Mouse (Mus musculus): ENCODE measurements at regions not wholly inside any gene's neighbourhood (a gene's known extent, or its start where the extent isn't known, plus 50 kb on each side); places are given as distances from the start of the nearest gene placed in this dataset.
A peak's percentile ranks its signal among the peaks of the same experiment; 100 is the strongest.
"Not testable (repeated sequence)": the region's sequence is repeated elsewhere in the genome, so short reads cannot be mapped to it uniquely, and the experiment has no call there.

DNA sequence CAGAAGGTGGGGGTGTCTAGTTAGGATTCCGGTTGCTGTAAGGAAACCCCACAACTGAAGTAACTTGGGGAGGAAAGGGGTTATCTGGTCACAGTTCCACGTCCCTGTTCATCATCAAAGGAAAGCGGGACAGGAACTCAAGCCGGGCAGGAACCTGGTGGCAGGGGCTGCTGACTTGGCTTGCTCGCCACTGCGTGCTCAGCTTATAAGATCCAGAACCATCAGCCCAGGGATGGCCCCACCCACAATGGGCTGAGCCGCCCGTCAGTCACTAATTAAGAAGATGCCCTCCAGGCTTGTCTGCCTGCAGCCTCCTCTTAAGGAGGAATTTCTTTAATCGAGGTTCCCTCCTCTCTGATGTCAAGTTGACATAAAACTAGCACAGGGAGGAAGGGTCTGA lies 275.1 kb upstream of the Jarid2 start:
- no peak for DNase-seq (ENCODE audit: low read depth)

DNA sequence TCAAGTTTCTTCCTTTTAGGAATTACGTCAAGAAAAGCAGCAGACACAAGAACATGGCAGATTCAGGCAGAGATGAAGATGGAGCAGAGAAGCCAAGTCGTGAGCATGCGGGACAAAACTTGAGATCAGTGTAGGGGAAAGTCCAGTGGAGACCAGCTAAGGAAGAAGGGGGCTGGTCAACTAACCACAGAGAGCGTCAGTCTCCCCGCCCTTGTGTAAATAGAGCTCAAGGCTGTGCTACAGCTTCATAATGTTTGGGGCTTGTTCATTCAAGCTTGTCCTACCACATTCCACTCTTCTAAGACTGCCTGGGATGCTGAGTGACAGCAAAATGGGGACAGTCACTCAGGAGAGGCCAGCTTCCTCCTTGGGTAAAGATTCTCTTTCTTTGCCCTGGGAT lies 274.1 kb upstream of the Jarid2 start:
- DNase-seq (ENCODE audit: low read depth): no peak

DNA sequence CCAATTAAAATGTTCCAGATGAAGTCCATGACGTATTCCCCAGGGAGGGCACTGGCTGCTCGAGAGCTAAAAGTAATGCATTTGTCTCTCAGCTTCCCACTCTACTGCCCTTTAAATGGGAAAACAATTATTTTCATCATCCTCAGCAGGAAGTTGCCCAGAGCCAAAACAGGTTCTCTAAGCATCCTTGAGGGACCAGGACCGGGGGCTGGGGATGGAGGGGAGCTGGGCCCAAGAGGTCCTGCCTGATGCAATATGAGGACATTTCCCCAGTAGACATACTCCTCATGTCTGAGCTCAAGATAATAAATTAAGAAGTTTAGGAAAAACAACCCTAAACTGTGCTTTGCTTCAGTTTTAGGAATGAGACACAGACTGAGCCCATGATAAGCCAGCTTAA lies 270.5 kb upstream of the Jarid2 start:
- no peak for DNase-seq (ENCODE audit: low read depth)

DNA sequence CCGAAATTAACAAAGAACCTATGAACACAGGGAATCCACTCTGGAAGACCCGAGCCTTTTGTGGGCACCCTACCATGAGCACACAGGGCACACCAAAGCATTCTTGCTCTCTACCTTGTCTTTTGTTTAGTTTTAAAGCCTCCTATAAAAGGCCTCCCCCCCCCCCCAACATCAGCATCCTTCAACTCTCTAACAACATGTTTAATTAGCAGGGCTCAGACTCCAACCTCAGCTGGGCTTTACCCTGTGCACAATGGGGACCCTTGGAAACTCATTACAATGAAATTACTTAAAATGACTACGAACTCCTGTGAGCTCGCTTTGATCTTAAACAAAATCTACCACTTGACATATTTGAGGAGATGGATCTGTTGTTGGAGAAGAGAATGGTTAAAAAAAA lies 270.1 kb upstream of the Jarid2 start:
- no peak for DNase-seq (ENCODE audit: low read depth)

DNA sequence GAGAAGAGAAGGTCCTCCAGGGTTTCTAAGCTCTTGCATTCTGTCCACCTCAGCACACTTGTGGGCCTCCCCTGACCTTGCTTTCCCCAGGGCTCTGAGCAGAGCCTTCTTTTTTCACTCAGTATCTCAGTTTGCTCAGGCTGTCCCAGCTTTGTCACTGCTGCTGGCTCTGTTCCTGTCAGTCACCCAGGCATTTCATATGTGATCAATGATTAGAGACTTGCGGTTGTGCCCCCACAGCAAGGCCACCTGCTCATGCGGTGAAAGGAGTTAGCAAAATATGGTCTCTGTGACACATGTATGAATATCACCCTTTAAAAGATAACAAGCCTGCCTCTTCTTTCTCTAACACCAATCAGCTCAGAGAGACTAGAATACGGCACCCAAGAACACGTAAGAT lies 265.6 kb upstream of the Jarid2 start:
- DNase-seq (ENCODE audit: low read depth): no peak

DNA sequence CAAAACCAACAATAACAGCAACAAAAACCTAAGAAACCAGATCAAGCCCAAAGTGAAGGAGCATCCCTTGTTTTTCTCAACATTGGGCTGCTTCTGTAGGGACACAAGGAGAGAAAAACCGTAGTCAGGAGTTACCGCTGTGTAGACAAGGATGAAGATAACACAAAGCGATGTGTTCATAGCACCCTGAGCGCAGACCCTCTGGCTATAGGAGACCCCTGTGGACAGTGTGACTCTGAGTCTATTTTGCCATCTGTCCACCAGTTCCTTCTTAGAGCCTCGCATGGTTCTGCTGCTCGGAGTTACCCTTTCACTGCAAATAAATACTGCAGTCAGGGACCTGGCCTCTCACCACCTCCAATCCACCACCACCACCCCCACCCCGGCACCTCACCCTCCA lies 263.7 kb upstream of the Jarid2 start:
- no peak for DNase-seq (ENCODE audit: low read depth)

DNA sequence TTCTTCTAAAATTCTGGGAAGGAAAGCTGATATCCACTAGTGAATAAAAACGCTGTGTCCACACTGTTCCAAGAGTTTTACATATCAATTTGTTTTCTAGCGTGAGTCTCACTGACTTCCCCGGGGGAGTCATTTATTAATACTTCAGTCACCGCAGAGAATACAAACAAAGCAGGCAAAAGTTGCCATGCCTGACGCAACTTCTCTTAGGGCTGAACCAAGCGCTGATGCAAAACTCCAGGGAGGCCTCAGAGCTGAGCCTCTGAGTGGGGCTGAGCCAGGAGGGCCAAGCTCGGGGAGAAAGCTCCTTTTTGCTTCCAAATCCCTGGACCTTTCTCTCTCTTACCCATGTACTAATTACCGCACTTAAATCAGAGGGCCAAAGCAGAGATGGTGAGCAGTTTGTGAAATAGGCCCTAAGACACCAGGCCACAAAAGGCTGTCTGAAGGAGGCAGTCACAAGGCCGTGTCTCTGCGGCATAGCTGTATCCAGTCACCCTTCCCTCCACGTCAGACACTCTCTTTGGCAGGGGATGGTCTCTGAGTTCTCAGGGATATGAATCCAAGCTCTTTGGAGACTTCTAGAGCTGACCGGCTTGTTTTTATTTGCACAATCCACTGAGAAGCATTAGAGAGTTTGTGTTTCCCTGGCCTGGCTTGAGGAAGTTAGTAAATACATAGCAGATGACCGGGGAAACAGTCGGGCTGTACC lies 260.2 kb upstream of the Jarid2 start:
- no peak for DNase-seq (ENCODE audit: low read depth)

DNA sequence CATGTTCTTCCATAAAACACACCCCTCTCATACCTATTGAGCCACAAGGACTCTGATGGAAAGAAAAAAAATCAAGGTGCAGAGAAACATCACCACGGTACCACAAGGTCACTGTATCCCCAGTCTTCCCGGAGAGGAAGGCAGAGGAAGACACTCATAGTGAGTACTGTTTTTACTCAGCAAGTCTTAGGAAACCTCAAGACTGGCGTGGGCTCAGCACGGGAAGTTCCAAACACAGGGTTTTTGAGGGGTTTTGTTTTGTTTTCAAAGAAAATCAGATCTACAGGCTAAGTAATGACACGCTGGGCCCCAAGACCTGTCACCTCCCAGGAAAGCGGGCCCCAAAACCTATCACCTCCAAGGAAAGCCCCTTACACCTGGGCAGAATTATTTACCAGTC lies 259.6 kb upstream of the Jarid2 start:
- peak; percentile 69 for DNase-seq (ENCODE audit: low read depth)

DNA sequence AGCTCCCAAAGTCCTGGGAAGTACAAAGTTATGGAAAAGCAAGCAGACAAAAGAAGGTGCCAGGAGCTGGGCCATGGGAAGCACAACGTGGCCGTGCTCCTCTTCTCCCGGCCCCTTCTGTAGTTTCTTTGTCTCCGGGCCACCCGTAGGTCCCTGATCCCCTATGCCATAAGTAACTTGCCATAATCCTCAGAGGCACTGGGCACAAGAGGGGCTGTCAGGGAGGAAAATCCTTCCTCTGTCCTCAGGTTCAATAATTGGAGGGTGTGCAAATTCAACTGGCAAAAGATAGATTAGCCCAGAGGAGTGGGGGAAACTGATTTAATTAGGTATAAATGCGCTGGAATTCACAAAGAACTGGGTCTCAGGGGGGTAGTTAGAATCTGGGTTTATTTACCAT lies 256.1 kb upstream of the Jarid2 start:
- DNase-seq (ENCODE audit: low read depth): no peak

DNA sequence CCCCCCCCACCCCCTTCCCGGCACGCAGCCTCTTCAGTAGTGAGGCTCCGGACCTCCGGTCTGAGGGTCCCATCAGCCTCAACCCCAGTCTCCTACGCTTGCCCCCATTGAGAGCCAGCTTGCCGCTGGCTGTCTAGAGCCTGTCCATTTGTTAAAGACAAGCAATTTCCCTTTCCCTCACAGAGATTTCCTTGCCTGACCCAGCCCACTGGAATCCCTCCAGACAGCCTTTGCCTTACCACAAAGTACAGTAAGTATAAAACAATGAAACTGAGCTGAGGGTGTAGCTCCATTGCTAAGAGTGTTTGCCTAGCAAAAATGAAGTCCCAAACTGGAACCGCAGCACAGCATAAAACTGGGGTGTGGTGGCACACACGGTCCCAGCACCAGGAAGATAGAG lies 252.4 kb upstream of the Jarid2 start:
- DNase-seq (ENCODE audit: low read depth): no peak

DNA sequence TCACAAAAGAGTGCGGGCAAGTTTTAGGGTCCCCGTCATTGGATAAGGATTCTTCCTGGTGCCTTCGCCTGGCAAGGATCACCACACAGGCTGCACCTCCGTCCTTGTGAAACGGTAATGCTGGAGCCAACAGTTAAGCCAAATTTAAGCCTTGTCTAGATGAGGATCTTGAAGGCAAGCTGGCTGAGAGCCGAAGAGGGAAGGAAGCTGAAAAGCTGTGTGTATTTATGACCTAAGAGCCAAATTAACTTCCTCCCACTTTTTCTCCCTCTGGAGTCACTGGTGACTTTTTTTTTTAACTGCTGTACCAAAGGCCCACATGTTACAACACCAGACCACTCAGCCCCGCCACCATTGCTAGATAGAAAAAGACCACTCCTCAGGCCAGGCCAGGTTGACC lies 249.1 kb upstream of the Jarid2 start:
- DNase-seq (ENCODE audit: low read depth): no peak

DNA sequence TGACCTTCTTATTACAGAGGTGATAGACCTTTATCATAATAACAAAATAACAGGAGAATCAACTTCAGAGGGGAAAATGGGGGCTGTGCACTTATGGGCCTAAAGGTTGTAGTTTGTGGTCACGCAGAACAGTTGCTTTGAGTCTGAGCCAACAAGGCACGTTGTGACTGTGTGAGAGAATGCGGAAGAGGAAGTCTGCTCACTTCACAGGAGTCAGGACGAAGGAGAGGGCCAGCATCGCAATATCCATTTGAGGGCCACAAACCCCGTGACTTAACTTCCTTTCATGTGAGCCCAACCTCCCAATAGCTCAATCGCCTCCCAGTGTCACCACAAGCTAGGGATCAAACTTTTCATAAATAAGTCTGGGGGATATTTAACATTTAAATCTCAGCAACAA lies 246.6 kb upstream of the Jarid2 start:
- DNase-seq (ENCODE audit: low read depth): no peak

DNA sequence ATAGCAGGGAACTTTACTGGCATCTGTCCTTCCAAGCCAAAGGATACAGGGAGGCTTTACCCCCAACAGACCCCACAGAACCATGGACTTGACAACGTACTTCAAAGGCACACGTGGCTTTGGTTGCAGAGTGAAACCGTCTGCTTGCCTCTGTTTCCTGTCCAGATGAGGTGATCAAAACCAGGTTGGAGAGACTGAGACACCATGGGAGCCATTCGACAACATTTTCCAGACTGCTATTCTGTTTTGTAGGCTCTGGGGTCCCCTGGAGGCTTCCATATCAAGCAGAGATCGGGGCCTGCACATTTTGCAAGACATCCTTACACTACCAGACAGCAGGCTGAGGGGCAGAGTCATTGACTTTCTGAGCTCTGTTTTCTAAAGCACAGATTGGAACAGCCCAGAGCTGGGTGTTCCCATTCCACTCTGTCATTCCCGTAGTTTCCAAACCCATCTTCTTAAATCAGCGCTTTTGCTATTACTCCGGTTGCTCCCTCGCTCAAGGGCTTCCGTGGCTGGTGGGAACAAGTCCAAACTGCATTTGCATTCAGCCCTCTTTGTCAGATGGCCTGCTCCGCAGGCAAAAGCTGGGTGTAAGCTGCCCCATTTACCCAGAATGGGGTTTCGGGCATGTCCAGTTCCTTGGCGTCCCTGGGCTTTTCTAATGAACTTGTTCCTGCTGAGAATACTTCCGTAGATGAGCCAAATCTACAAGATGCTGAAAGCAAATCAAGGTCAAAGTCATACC lies 244.5 kb upstream of the Jarid2 start:
- DNase-seq (ENCODE audit: low read depth): no peak

DNA sequence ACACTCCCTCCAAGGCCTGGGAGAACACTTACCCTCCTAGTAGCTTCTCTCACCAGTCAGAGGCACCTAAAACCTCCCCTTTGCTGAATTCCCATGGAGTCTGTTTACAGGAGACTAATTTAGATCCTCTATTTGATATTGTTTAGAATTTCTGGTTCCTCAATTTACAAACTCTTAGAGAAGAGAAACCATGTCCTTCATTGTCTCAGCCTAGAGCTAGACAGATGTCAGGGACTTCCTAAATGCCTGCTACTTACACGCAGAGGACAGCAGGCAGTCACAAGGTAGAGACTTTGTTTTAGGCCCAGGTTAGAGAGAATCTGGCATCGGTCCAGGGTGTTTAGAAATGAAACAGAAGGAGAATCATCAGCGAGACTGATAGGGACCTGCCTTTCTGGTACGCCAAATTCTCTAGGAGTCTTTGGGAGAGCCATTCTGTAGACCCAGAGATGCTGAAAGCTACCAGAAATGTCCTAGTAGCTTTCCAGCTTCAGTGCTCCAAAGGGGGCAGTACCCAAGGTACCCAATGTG lies 238.3 kb upstream of the Jarid2 start:
- no peak for DNase-seq (ENCODE audit: low read depth)

DNA sequence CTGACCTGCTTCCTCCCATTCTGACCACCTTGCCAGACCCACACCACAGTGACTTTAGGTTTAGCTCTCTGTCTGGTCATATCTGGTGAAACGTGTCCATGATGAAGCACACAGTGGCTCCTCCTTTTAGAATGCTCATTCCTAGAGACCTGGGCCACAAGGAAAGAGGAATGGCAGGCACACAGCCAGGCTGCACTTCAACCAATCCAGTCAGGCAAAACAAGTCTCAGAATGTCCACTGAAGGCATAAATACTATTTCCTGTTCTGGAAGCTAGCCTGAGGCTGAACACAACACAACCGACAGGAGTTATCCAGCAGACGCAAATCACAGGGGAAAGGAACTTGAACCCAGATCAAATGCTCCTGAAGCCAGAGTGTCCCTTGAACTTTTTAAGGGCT lies 235.4 kb upstream of the Jarid2 start:
- no peak for DNase-seq (ENCODE audit: low read depth)

DNA sequence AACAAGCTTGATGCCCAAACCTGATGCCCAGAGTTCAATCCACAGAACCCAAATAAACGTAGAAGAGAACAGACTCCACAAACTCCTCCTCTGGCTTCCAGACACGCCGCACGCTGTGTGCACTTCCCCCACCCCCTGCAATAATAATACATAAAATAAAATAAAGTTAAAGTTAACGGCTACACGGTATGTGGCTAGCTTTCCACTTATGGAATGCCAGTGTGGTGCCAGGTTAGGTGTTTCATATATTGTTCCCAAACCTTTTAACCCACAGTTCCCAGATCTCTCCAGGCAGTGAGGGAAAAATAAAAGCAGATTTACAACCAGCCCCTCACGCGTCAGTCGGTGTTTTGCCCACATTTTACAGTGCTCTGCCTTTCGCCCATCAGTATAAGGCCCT lies 233.8 kb upstream of the Jarid2 start:
- DNase-seq (ENCODE audit: low read depth): no peak

DNA sequence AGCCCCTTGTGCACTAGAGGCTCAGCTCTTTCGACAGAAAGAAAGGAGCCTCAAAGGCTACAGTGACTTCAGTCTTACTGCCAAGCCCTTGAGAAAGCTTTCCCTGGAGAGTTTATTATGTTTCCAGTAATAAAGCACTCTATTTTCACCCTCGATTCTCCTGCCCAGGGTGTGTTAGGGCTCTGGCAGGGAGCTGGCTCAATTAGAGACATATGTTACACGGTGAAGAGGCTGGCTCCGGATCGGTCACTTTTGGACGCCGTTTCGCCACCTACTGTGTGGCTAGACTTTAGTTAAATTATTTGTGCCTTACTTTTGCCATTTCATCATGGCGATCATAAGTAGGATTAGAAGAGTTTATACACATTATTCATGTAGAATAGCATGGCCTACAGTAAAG lies 232.7 kb upstream of the Jarid2 start:
- no peak for DNase-seq (ENCODE audit: low read depth)

DNA sequence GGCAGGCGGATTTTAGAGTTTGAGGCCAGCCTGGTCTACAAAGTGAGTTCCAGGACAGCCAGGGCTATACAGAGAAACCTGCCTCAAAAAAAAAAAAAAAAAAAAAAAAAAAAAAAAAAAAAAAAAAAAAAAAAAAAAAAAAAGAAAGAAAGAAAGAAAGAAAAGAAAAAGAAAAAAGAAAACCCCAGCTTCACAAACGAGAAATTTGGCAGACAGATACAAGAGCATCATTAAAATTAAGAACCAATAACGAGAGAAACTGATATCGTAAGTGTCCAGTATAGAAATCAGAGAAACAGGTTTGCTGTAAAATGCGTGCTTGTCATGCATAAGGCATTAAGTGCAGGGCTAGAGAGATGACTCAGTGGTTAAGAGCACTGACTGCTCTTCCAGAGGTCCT lies 228.4 kb upstream of the Jarid2 start:
- not testable (repeated sequence) for DNase-seq (ENCODE audit: low read depth)

DNA sequence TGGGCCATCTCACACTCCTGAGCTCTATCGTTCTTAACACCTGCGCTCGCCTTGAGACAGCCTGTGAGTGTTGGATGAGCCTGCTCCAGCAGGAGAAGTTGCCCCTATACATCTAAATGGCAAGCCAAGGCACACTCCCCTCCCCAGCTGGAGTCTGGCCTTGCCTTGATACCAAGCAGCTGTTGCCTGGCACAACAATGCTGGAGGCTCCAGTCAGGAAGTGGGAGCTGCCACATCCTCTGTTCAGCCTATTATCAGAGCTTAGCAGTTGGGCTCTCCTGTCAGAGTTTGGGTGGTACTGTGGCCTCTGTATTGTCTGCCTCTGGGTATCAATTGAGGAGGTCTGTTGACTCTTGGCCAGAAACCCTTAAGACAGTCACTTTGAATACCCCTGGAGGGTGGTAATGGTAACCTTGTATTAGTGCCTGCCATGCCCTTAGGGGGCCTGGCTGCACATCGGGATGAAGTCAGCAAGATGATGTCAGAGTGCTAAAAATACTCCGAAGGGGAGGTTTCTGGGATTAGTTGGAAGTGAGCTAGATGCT lies 227.4 kb upstream of the Jarid2 start:
- peak; percentile 53 for DNase-seq (ENCODE audit: low read depth)

DNA sequence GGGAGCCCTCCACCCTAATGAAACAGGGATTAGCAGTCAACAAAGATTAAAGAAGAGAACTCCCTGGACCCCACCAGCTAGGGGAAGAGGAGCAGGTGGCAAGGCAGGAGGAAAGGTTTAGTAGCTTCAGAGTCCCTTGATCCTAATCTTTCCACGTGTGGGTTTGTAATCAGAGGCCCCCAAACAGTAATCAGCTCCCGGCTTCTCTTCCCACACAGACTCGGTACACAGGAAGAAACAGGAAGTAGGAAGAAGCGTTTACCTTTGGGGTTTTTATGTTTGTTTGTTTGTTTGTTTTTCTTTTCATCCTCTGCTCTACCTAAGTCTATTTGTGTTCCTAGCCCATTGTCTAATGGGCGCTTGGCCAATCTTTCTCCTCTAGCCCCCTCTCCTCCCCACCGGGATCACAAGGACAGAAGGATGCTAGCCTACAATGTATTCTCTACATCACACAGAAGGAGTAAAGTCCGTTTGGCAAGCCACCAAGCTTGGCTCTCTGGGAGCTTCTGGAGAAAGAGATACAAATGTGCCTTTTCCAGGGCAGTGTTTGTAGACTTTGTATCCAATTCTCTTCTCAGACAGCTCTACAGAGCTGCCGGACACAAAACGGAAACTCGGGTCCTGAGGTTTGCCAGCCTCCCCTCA lies 226.5 kb upstream of the Jarid2 start:
- DNase-seq (ENCODE audit: low read depth): no peak

DNA sequence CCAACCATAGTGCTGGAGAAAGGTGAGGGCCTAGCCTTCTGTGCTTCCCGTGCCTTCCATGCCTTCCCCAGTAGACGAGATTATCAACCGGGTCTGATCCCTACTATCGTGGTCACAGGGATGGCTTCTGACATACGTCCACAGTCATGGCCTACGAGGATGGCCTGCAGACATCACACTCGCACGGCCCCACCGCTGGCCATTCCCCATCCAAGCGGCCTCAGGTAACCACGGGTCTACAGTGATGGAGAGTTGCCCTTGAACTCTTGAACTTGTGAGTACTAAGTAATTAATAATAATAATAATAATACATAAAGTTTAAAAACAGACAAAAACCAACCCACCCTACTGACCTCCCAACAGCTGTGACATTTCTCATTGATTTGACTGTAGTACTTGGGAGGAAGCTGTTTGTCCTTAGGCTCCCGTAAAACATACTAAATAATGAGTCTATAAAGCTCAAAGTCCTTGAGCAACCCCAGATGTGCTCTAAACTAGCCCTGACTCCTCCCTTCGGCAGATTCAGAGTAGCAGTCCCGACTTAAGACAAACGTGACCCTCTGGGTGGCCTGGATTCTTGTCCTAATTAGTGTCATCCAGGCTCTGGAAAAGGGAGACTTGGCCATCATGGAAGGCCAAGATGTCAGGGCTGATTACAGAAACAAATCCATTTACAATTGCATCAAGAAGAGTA lies 225.9 kb upstream of the Jarid2 start:
- DNase-seq (ENCODE audit: low read depth): no peak

DNA sequence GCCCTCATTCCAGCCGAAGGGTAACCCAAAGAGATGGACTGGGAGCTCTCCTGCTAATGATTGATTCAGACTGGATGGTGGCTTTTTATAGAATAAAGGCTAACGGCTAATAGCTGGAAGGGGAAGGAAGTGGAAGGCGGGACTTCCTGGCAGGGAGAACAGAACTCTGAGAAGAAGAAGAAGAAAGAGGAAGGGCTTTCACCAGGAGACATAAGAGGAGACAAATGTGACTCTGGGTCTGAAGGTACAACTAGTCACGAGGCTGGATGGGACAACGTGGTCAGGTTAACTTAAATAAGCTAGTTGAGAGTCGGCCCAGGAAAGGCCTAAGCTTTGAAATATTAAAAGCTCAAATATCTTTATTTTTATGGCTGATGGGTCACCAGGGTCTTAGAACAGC lies 224.8 kb upstream of the Jarid2 start:
- no peak for DNase-seq (ENCODE audit: low read depth)

All from induced T-regulatory cell, adult 2 months (primary cell).